ENCODE assay signal across 9 mouse cellular contexts in genomic region chr14:32121920-32122315, GRCm38 (mm10). TPM values are rescaled to one million over a fixed set of nuclear protein-coding genes. Genes with fewer than 3 reads are reported as not detected.
DNase-seq lines count a peak whose midpoint lies in the region; ATAC-seq and TF ChIP-seq lines count a peak whose summit lies in the region.
"Had no signal": no experiment of that assay in that cellular context is flagged by ENCODE, and none has a peak within 500 bp of the region (broad histone marks: within the 10 kb centered on the region; RNA-seq: fewer than 3 reads in every experiment).

No protein-coding gene starts in this region.

- DNase-seq in gastrocnemius, adult 18-20 months (ENCODE audit: low spot score), result peak; percentile 26
- DNase-seq in gastrocnemius, postnatal 25 days, result no peak
- DNase-seq in c-Kit-positive CD71-negative TER-119-negative erythroid progenitor cells, embryonic 14.5 days (ENCODE audit: low read depth), result peak; percentile 47
- DNase-seq in kidney, postnatal 25 days, result peak; percentile 53 to 65
- DNase-seq in left cerebral cortex, postnatal 36 days (ENCODE audit: low spot score in 2 of 2), result no peak
- DNase-seq in left cerebral cortex, adult 8-10 months (ENCODE audit: low spot score in 2 of 2), result no peak

- intact Hi-C loops in left cerebral cortex, postnatal 36 days (cut with DNase I), result no loop called here

- ATAC-seq in neutrophil, adult 5-6 weeks (ENCODE audit: extremely low read depth, insufficient number of reproducible peaks, low FRiP score, poor library complexity, severe bottlenecking), result peak; percentile 67

- peaks cover 5% of the 10 kb centered on the region for H3K27me3 ChIP-seq in C2C12 (ENCODE audit: control insufficient read depth, insufficient read depth, insufficient read length)

- H3K4me3 ChIP-seq in C2C12 (ENCODE audit: insufficient read depth, poor library complexity, severe bottlenecking), result no peak overlapping the region

- no peaks in the 10 kb centered on the region for H3K79me2 ChIP-seq in C2C12 (ENCODE audit: control insufficient read depth, insufficient read depth)

- H3ac ChIP-seq in C2C12 (ENCODE audit: control insufficient read depth, insufficient read length, low read depth), result no peak overlapping the region

- no peaks in the 10 kb centered on the region for H3K79me3 ChIP-seq in C2C12 (ENCODE audit: low read depth)

- H3K36me3 ChIP-seq in C2C12 (ENCODE audit: control insufficient read depth, insufficient read depth), result no peaks in the 10 kb centered on the region

- peak; percentile 42 for TF ChIP-seq CTCF in C2C12 (IDR thresholded peaks at IDR 0.05; ENCODE audit: control insufficient read depth, insufficient read depth, insufficient read length)

TF ChIP-seq in C2C12, 6 proteins besides CTCF, POLR2A, EP300 and RAD21:
- TF ChIP-seq MYOD1 (IDR thresholded peaks at IDR 0.05; ENCODE audit: control insufficient read depth, insufficient read length, low read depth) (no peak), MAX (IDR thresholded peaks at IDR 0.05) (no peak), USF1 (IDR thresholded peaks at IDR 0.05; ENCODE audit: low read depth) (no peak), CEBPB (IDR thresholded peaks at IDR 0.05; ENCODE audit: low read depth) (no peak), MYOG (IDR thresholded peaks at IDR 0.05; ENCODE audit: control insufficient read depth, extremely low read depth, insufficient read length) (no peak), FOSL1 (IDR thresholded peaks at IDR 0.05; ENCODE audit: insufficient read depth, low read length, poor library complexity, severe bottlenecking) (no peak)

RNA-seq across cellular contexts. Expression of gene Msmb, which starts 19.9 kb away (rescaled TPM):
- total RNA-seq in gastrocnemius, adult 18-20 months (2021), result not detected
- total RNA-seq in gastrocnemius, postnatal 25 days (2021), result not detected
- not detected for polyA plus RNA-seq in C2C12 (2012; fragmentation: generic; extraction: Trizol)
- not detected in 2 replicates for total RNA-seq in neutrophil, adult 5-6 weeks (2017)
- not detected for total RNA-seq in left cerebral cortex, postnatal 36 days (2021)
- total RNA-seq in left cerebral cortex, adult 8-10 months (2022), result not detected
- polyA plus RNA-seq: limb, embryonic 14.5 days had no signal

RNA-seq across cellular contexts. Expression of gene Dph3, which starts 36.4 kb away (rescaled TPM):
- total RNA-seq in gastrocnemius, adult 18-20 months (2021), result 100 to 1,000 TPM; 119 to 128 TPM
- total RNA-seq in gastrocnemius, postnatal 25 days (2021), result 100 to 1,000 TPM; 107 to 108 TPM
- polyA plus RNA-seq in C2C12 (2012; fragmentation: generic; extraction: Trizol), result 119 TPM
- total RNA-seq in neutrophil, adult 5-6 weeks (2017), result 51.0 and 54.5 TPM in 2 replicates
- total RNA-seq in left cerebral cortex, postnatal 36 days (2021), result 10 to 100 TPM; 42.7 to 44.5 TPM
- 10 to 100 TPM; 41.0 to 45.8 (median 45.1) TPM for total RNA-seq in left cerebral cortex, adult 8-10 months (2022)

RNA-seq across cellular contexts. Expression of gene Oxnad1, which starts 36.7 kb away (rescaled TPM):
- total RNA-seq in gastrocnemius, adult 18-20 months (2021), result 10 to 100 TPM; 17.9 to 19.5 TPM
- 10 to 100 TPM; 21.9 to 22.9 TPM for total RNA-seq in gastrocnemius, postnatal 25 days (2021)
- polyA plus RNA-seq in C2C12 (2012; fragmentation: generic; extraction: Trizol), result 17.9 TPM
- 18.5 and 21.5 TPM in 2 replicates for total RNA-seq in neutrophil, adult 5-6 weeks (2017)
- total RNA-seq in left cerebral cortex, postnatal 36 days (2021), result 10 to 100 TPM; 13.6 to 15.3 TPM
- total RNA-seq in left cerebral cortex, adult 8-10 months (2022), result 10 to 100 TPM; 13.7 to 18.5 (median 16.4) TPM

RNA-seq across cellular contexts. Expression of gene Ncoa4, which starts 37.7 kb away (rescaled TPM):
- 10 to 100 TPM; 65.2 to 76.7 TPM for total RNA-seq in gastrocnemius, adult 18-20 months (2021)
- total RNA-seq in gastrocnemius, postnatal 25 days (2021), result 10 to 100 TPM; 59.2 to 65.4 TPM
- polyA plus RNA-seq in C2C12 (2012; fragmentation: generic; extraction: Trizol), result 23.4 TPM
- total RNA-seq in neutrophil, adult 5-6 weeks (2017), result 89.3 and 89.6 TPM in 2 replicates
- 100 to 1,000 TPM; 102 to 106 TPM for total RNA-seq in left cerebral cortex, postnatal 36 days (2021)
- total RNA-seq in left cerebral cortex, adult 8-10 months (2022), result 100 to 1,000 TPM in 1 of 4 experiments, 10 to 100 TPM in 3; 93.6 to 102 (median 95.5) TPM

Comparison
In these comparisons a context has a peak if more than half of its experiments do, and no peak if none do; other contexts are left out.
1. DNase-seq: peak in gastrocnemius, adult 18-20 months (single experiment), c-Kit-positive CD71-negative TER-119-negative erythroid progenitor cells, embryonic 14.5 days (single experiment) and kidney, postnatal 25 days (2 of 2); none in gastrocnemius, postnatal 25 days (single experiment), left cerebral cortex, postnatal 36 days (0 of 2) and left cerebral cortex, adult 8-10 months (0 of 2).